Comparison of ENCODE assay signal across 8 mouse cellular contexts in the genomic region with DNA sequence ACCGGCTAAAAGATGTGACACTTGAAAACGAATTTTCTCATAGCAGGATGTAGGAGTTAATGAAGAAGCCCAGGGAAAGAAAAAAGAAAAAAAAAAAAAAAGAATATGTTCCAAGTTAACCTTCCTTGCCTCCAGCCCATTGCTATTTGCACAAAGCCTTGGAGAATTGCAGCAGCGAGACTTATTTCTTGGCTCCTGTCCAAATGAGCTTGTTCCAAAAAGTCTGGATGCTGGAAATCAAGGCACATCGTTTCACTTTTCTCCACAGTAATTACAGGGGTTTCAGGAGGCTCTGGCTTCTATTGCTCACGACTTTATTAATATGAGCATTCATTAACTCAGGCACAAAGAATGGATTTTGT. TPM values are rescaled to one million over a fixed set of nuclear protein-coding genes. Genes with fewer than 3 reads are reported as not detected.
DNase-seq lines count a peak whose midpoint lies in the region; ATAC-seq and TF ChIP-seq lines count a peak whose summit lies in the region.

No protein-coding gene starts in this region.

- TF ChIP-seq POLR2A in cerebellum, adult 2 months (IDR thresholded peaks at IDR 0.05; ENCODE audit: borderline replicate concordance, insufficient read depth, low read length), result no peak
- no peak for TF ChIP-seq POLR2A in testis, adult 2 months (IDR thresholded peaks at IDR 0.05; ENCODE audit: control insufficient read depth, low read depth, low read length)
- no peak for TF ChIP-seq POLR2A in thymus, adult 2 months (IDR thresholded peaks at IDR 0.05; ENCODE audit: control insufficient read depth, extremely low read depth, insufficient read depth, low read length, poor library complexity)

- WGBS in cerebellum, adult 2 months, result 13% methylated on average over 5 of the region's 5 CpGs
- WGBS in intestine, embryonic 14.5 days, result 8% methylated on average over 5 of the region's 5 CpGs
- 5% methylated on average over 5 of the region's 5 CpGs for WGBS in midbrain, embryonic 15.5 days
- 18% methylated on average over 5 of the region's 5 CpGs for WGBS in thymus, adult 2 months

- no peaks in the 10 kb centered on the region for H3K9me3 ChIP-seq in intestine, embryonic 14.5 days (ENCODE audit: control insufficient read depth, low read length)
- no peaks in the 10 kb centered on the region for H3K9me3 ChIP-seq in midbrain, embryonic 15.5 days

- no peak for ATAC-seq in intestine, embryonic 14.5 days (replicated peaks; ENCODE audit: low FRiP score, low TSS enrichment, low read depth)
- no peak for ATAC-seq in midbrain, embryonic 15.5 days (replicated peaks)

- H3K36me3 ChIP-seq in testis, adult 2 months (ENCODE audit: control insufficient read depth, insufficient read depth, low read length), result no peaks in the 10 kb centered on the region
- no peaks in the 10 kb centered on the region for H3K36me3 ChIP-seq in intestine, embryonic 14.5 days (ENCODE audit: control insufficient read depth, insufficient read depth, low read length)
- H3K36me3 ChIP-seq in midbrain, embryonic 15.5 days (replicated peaks), result no peaks in the 10 kb centered on the region
- no peaks in the 10 kb centered on the region for H3K36me3 ChIP-seq in thymus, adult 2 months (ENCODE audit: control insufficient read depth, insufficient read depth, low read length)

- H3K27ac ChIP-seq in cerebellum, adult 2 months (ENCODE audit: insufficient read depth, low read length), result no peak overlapping the region
- H3K27ac ChIP-seq in testis, adult 2 months (ENCODE audit: control insufficient read depth, insufficient read depth, low read depth, low read length), result peak overlapping the region; percentile 78
- H3K27ac ChIP-seq in intestine, embryonic 14.5 days (ENCODE audit: low read depth), result peak overlapping the region; percentile 67; the same call in 1 of the 2 replicates
- H3K27ac ChIP-seq in midbrain, embryonic 15.5 days, result peak overlapping the region; percentile 88
- H3K27ac ChIP-seq in thymus, adult 2 months (ENCODE audit: control insufficient read depth, insufficient read depth, low read length), result no peak overlapping the region

- peak overlapping the region; percentile 68 for H3K4me2 ChIP-seq in intestine, embryonic 14.5 days (ENCODE audit: low read length)
- peak overlapping the region; percentile 86 for H3K4me2 ChIP-seq in midbrain, embryonic 15.5 days

- peak in 1 of 2 experiments; percentile 31 for DNase-seq in cerebellum, adult 2 months
- DNase-seq in cerebellum, postnatal 25 days, result no peak
- DNase-seq in testis, postnatal 10 days (ENCODE audit: low spot score), result no peak
- DNase-seq in intestine, embryonic 14.5 days (ENCODE audit: low spot score), result no peak
- DNase-seq in thymus, adult 2 months, result no peak
- no peak for DNase-seq in natural killer cell, adult 2 months (ENCODE audit: low spot score in 2 of 2)

- peak overlapping the region; percentile 58 for H3K4me3 ChIP-seq in cerebellum, adult 2 months (replicated peaks; ENCODE audit: insufficient read depth, low read depth, low read length)
- peak overlapping the region; percentile 95 for H3K4me3 ChIP-seq in testis, adult 2 months (ENCODE audit: control insufficient read depth, low read depth, low read length)
- H3K4me3 ChIP-seq in intestine, embryonic 14.5 days (ENCODE audit: low read depth, low read length), result peak overlapping the region; percentile 72
- peak overlapping the region; percentile 87 for H3K4me3 ChIP-seq in midbrain, embryonic 15.5 days
- H3K4me3 ChIP-seq in thymus, adult 2 months (ENCODE audit: control insufficient read depth, insufficient read depth, low read length), result no peak overlapping the region

- H3K4me1 ChIP-seq in cerebellum, adult 2 months (ENCODE audit: control insufficient read depth, insufficient read depth, low read length), result no peaks in the 10 kb centered on the region
- peaks cover 6% of the 10 kb centered on the region; the same call in 1 of the 2 replicates for H3K4me1 ChIP-seq in testis, adult 2 months (ENCODE audit: control insufficient read depth, insufficient read depth, low read length)
- peaks cover 13% of the 10 kb centered on the region for H3K4me1 ChIP-seq in intestine, embryonic 14.5 days (replicated peaks; ENCODE audit: control insufficient read depth, insufficient read depth, low read length)
- H3K4me1 ChIP-seq in midbrain, embryonic 15.5 days, result peaks cover 25% of the 10 kb centered on the region
- H3K4me1 ChIP-seq in thymus, adult 2 months (replicated peaks; ENCODE audit: control insufficient read depth, insufficient read depth, low read length), result peaks cover 7% of the 10 kb centered on the region; the same call in 1 of the 2 replicates

- H3K27me3 ChIP-seq in cerebellum, adult 2 months (ENCODE audit: control insufficient read depth, insufficient read depth, low read length), result no peaks in the 10 kb centered on the region
- H3K27me3 ChIP-seq in testis, adult 2 months (ENCODE audit: control insufficient read depth, insufficient read depth, low read length), result no peaks in the 10 kb centered on the region
- no peaks in the 10 kb centered on the region for H3K27me3 ChIP-seq in intestine, embryonic 14.5 days (replicated peaks; ENCODE audit: control insufficient read depth, insufficient read depth, low read length)
- H3K27me3 ChIP-seq in midbrain, embryonic 15.5 days (replicated peaks), result no peaks in the 10 kb centered on the region
- no peaks in the 10 kb centered on the region for H3K27me3 ChIP-seq in thymus, adult 2 months (ENCODE audit: control insufficient read depth, insufficient read depth, low read length)

- no peak for TF ChIP-seq CTCF in cerebellum, adult 2 months (IDR thresholded peaks at IDR 0.05; ENCODE audit: borderline replicate concordance, insufficient read depth, low read depth, low read length)
- no peak for TF ChIP-seq CTCF in testis, adult 2 months (IDR thresholded peaks at IDR 0.05; ENCODE audit: control insufficient read depth, insufficient read depth, insufficient replicate concordance, low read depth, low read length)
- TF ChIP-seq CTCF in thymus, adult 2 months (IDR thresholded peaks at IDR 0.05; ENCODE audit: borderline replicate concordance, control insufficient read depth, extremely low read depth, insufficient read depth, low read length, poor library complexity), result no peak

- peak overlapping the region; percentile 58 for H3K9ac ChIP-seq in intestine, embryonic 14.5 days (ENCODE audit: low read length)
- H3K9ac ChIP-seq in midbrain, embryonic 15.5 days, result peak overlapping the region; percentile 75; the same call in 1 of the 2 replicates

RNA-seq across cellular contexts. Expression of a gene that starts 0.9 kb away (rescaled TPM):
- polyA plus RNA-seq in cerebellum, adult 2 months (2012; rRNA removed), result 48.9 and 57.3 TPM in 2 replicates
- 29.1 and 34.6 TPM in 2 replicates for polyA plus RNA-seq in testis, adult 2 months (2012; rRNA removed)
- 12.1 and 13.6 TPM in 2 replicates for polyA plus RNA-seq in intestine, embryonic 14.5 days (2014; fragmentation: Nextera tagmentation; extraction: Ambion mirVana)
- 12.3 and 13.9 TPM in 2 replicates for polyA plus RNA-seq in midbrain, embryonic 15.5 days (2015; fragmentation: Nextera tagmentation; extraction: Ambion mirVana)
- polyA plus RNA-seq in thymus, adult 2 months (2012; rRNA removed), result 9.9 and 10.0 TPM in 2 replicates

Comparison
In these comparisons a context has a peak if more than half of its experiments do, and no peak if none do; other contexts are left out.
1. H3K27ac ChIP-seq: peak in testis, adult 2 months (single experiment), intestine, embryonic 14.5 days (single experiment) and midbrain, embryonic 15.5 days (single experiment); none in cerebellum, adult 2 months (single experiment) and thymus, adult 2 months (single experiment).